Mouse (Mus musculus) CH12.LX (cell line): Measurements from ENCODE around the gene Ggps1.

Source experiments
- BHLHE40 ChIP-seq: IDR thresholded peaks from 2 replicates; pipeline ENCODE4 v1.6.1; 2011; ENCODE audit warnings: mild to moderate bottlenecking, low read depth, low read length, improper control_type of control experiment
- CHD1 ChIP-seq: IDR thresholded peaks from 2 replicates; pipeline ENCODE4 v1.6.1; 2012; ENCODE audit warnings: low read depth, low read length, improper control_type of control experiment, inconsistent platforms
- CTCF ChIP-seq, 2 experiments: IDR thresholded peaks in 1 of 2; conservative IDR thresholded peaks in 1 of 2; 2 replicates each; pipeline ENCODE4 v1.5.1; 2011 to 2012; ENCODE audit warnings: low read depth in 2 of 2, low read length in 2 of 2, improper control_type of control experiment in 1 of 2, inconsistent platforms in 1 of 2, mild to moderate bottlenecking in 1 of 2, moderate library complexity in 1 of 2
- EP300 ChIP-seq: IDR thresholded peaks from 2 replicates; pipeline ENCODE4 v1.6.1; 2011; ENCODE audit warnings: low read length, improper control_type of control experiment
- MAFK ChIP-seq: IDR thresholded peaks from 2 replicates; pipeline ENCODE4 v1.6.1; 2011; ENCODE audit warnings: low read length, improper control_type of control experiment; ENCODE audit not compliant: insufficient replicate concordance
- MAX ChIP-seq: IDR thresholded peaks from 2 replicates; pipeline ENCODE4 v1.6.1; 2011; ENCODE audit warnings: low read length, improper control_type of control experiment
- MAZ ChIP-seq: IDR thresholded peaks from 2 replicates; pipeline ENCODE4 v1.6.1; 2012; ENCODE audit warnings: low read depth, mild to moderate bottlenecking, inconsistent platforms, low read length, improper control_type of control experiment, moderate library complexity
- MEF2A ChIP-seq: IDR thresholded peaks from 2 replicates; pipeline ENCODE4 v1.6.1; 2014; ENCODE audit warnings: low read depth, mild to moderate bottlenecking, inconsistent platforms, low read length, improper control_type of control experiment, borderline replicate concordance
- POLR2A ChIP-seq: IDR thresholded peaks from 2 replicates; pipeline ENCODE4 v1.6.1; 2011; ENCODE audit warnings: low read depth, mild to moderate bottlenecking, improper control_type of control experiment, low read length
- POLR2AphosphoS2 ChIP-seq: IDR thresholded peaks from 2 replicates; pipeline ENCODE4 v1.6.1; 2011; ENCODE audit warnings: low read depth, low read length, improper control_type of control experiment
- SMC3 ChIP-seq: IDR thresholded peaks from 2 replicates; pipeline ENCODE4 v1.6.1; 2011; ENCODE audit warnings: low read depth, low read length, improper control_type of control experiment
- TBP ChIP-seq: conservative IDR thresholded peaks from 2 replicates; pipeline ENCODE4 v1.6.1; 2011; ENCODE audit warnings: low read depth, low read length, improper control_type of control experiment
- UBTF ChIP-seq: IDR thresholded peaks from 2 replicates; pipeline ENCODE4 v1.6.1; 2012; ENCODE audit warnings: low read depth, mild to moderate bottlenecking, inconsistent platforms, low read length, improper control_type of control experiment, moderate library complexity
- ZNF384 ChIP-seq: IDR thresholded peaks from 2 replicates; pipeline ENCODE4 v1.6.1; 2012; ENCODE audit warnings: low read depth, low read length, improper control_type of control experiment, inconsistent platforms

- no peak for TF ChIP-seq POLR2AphosphoS2
- TF ChIP-seq MAX, result no peak
- TF ChIP-seq EP300, result peak; percentile 36
- TF ChIP-seq CTCF (conservative IDR thresholded peaks at IDR 0.05 in 1 of 2, IDR thresholded peaks at IDR 0.05 in 1 of 2; ENCODE audit: low read depth in 2 of 2, low read length in 2 of 2), result no peak
- no peak for TF ChIP-seq MEF2A
- TF ChIP-seq POLR2A, result no peak
- TF ChIP-seq UBTF, result no peak
- no peak for TF ChIP-seq MAZ
- TF ChIP-seq SMC3, result no peak
- TF ChIP-seq CHD1, result no peak
- no peak for TF ChIP-seq BHLHE40
- no peak for TF ChIP-seq TBP
- no peak for TF ChIP-seq MAFK
- TF ChIP-seq ZNF384, result no peak
Observed at GRCm38 (mm10) chr13:14074371-14074770, 11.1 kb upstream of the Ggps1 start.
